ENCODE assay signal across 7 mouse cellular contexts in the genomic region with DNA sequence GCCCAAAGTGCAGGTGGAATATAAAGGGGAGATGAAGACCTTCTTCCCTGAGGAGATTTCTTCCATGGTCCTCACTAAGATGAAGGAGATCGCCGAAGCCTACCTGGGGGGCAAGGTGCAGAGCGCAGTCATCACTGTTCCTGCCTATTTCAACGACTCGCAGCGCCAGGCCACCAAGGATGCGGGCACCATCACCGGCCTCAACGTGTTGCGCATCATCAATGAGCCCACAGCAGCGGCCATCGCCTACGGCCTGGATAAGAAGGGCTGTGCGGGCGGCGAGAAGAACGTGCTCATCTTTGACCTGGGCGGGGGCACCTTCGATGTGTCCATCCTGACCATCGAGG. TPM values are rescaled to one million over a fixed set of nuclear protein-coding genes. Genes with fewer than 3 reads are reported as not detected.
DNase-seq lines count a peak whose midpoint lies in the region; ATAC-seq and TF ChIP-seq lines count a peak whose summit lies in the region.

No protein-coding gene starts in this region.

- H3K27me3 ChIP-seq in kidney, postnatal 0 days (ENCODE audit: insufficient read depth, low read length) = 0 out of 2 replicates have a peak, but pooled peaks cover 5% of the 10 kb centered on the region
- H3K27me3 ChIP-seq in embryonic facial prominence, embryonic 13.5 days = peaks cover 53% of the 10 kb centered on the region
- peaks cover 15% of the 10 kb centered on the region for H3K27me3 ChIP-seq in intestine, embryonic 15.5 days (replicated peaks)
- peaks cover 47% of the 10 kb centered on the region for H3K27me3 ChIP-seq in midbrain, embryonic 14.5 days (ENCODE audit: control insufficient read depth, insufficient read depth, low read length)

- H3K4me3 ChIP-seq in kidney, postnatal 0 days (replicated peaks; ENCODE audit: low read depth, low read length) = peak overlapping the region; percentile 78
- H3K4me3 ChIP-seq in embryonic facial prominence, embryonic 13.5 days = peak overlapping the region; percentile 64
- peak overlapping the region; percentile 68 for H3K4me3 ChIP-seq in intestine, embryonic 15.5 days (replicated peaks)
- peak overlapping the region; percentile 54 for H3K4me3 ChIP-seq in midbrain, embryonic 14.5 days (replicated peaks; ENCODE audit: low read depth, low read length)

- H3K9ac ChIP-seq in kidney, postnatal 0 days (ENCODE audit: low read depth, low read length) = no peak overlapping the region
- H3K9ac ChIP-seq in embryonic facial prominence, embryonic 13.5 days = peak overlapping the region; percentile 51; the same call in 1 of the 2 replicates
- H3K9ac ChIP-seq in intestine, embryonic 15.5 days = no peak overlapping the region; the same call in 1 of the 2 replicates
- H3K9ac ChIP-seq in midbrain, embryonic 14.5 days (replicated peaks; ENCODE audit: low read length) = no peak overlapping the region

- no peak for ATAC-seq in kidney, postnatal 0 days (replicated peaks; ENCODE audit: low FRiP score, low read depth)
- no peak for ATAC-seq in embryonic facial prominence, embryonic 13.5 days (ENCODE audit: insufficient number of reproducible peaks, insufficient read depth, low FRiP score, low TSS enrichment, low read depth)
- ATAC-seq in intestine, embryonic 15.5 days = no peak
- no peak for ATAC-seq in midbrain, embryonic 14.5 days (ENCODE audit: low FRiP score, low TSS enrichment)

- TF ChIP-seq CTCF in kidney, postnatal 0 days (IDR thresholded peaks at IDR 0.05; ENCODE audit: low read depth) = no peak

- H3K27ac ChIP-seq in kidney, postnatal 0 days = no peak overlapping the region
- no peak overlapping the region for H3K27ac ChIP-seq in embryonic facial prominence, embryonic 13.5 days
- no peak overlapping the region for H3K27ac ChIP-seq in intestine, embryonic 15.5 days
- H3K27ac ChIP-seq in midbrain, embryonic 14.5 days (replicated peaks; ENCODE audit: low read depth, low read length) = no peak overlapping the region

- no peaks in the 10 kb centered on the region for H3K36me3 ChIP-seq in kidney, postnatal 0 days (ENCODE audit: insufficient read depth, low read length)
- no peaks in the 10 kb centered on the region for H3K36me3 ChIP-seq in embryonic facial prominence, embryonic 13.5 days
- H3K36me3 ChIP-seq in intestine, embryonic 15.5 days = no peaks in the 10 kb centered on the region
- H3K36me3 ChIP-seq in midbrain, embryonic 14.5 days (ENCODE audit: control insufficient read depth, insufficient read depth, low read length) = no peaks in the 10 kb centered on the region

- H3K4me2 ChIP-seq in kidney, postnatal 0 days (ENCODE audit: low read length) = peak overlapping the region; percentile 90
- H3K4me2 ChIP-seq in embryonic facial prominence, embryonic 13.5 days = peak overlapping the region; percentile 81
- H3K4me2 ChIP-seq in intestine, embryonic 15.5 days (replicated peaks) = peak overlapping the region; percentile 91
- H3K4me2 ChIP-seq in midbrain, embryonic 14.5 days (ENCODE audit: low read length) = peak overlapping the region; percentile 58

- no peak for DNase-seq in kidney, postnatal 0 days (ENCODE audit: low spot score)
- DNase-seq in kidney, postnatal 10 days = no peak
- DNase-seq in ZHBTc4 (ENCODE audit: low read depth, low spot score) = peak; percentile 43
- no peak for DNase-seq in midbrain, embryonic 14.5 days
- no peak for DNase-seq in cerebellum, postnatal 36 days

- H3K9me3 ChIP-seq in kidney, postnatal 0 days (replicated peaks; ENCODE audit: low read length) = no peaks in the 10 kb centered on the region
- H3K9me3 ChIP-seq in embryonic facial prominence, embryonic 13.5 days = no peaks in the 10 kb centered on the region
- H3K9me3 ChIP-seq in intestine, embryonic 15.5 days = no peaks in the 10 kb centered on the region
- no peaks in the 10 kb centered on the region for H3K9me3 ChIP-seq in midbrain, embryonic 14.5 days (ENCODE audit: control insufficient read depth, low read length)

- peaks cover 14% of the 10 kb centered on the region for H3K4me1 ChIP-seq in kidney, postnatal 0 days (replicated peaks; ENCODE audit: insufficient read depth, low read length)
- peaks cover 27% of the 10 kb centered on the region for H3K4me1 ChIP-seq in embryonic facial prominence, embryonic 13.5 days
- peaks cover 20% of the 10 kb centered on the region for H3K4me1 ChIP-seq in intestine, embryonic 15.5 days (replicated peaks)
- H3K4me1 ChIP-seq in midbrain, embryonic 14.5 days (ENCODE audit: control insufficient read depth, insufficient read depth, low read length) = peaks cover 20% of the 10 kb centered on the region; the same call in 1 of the 2 replicates

- WGBS in kidney, postnatal 0 days = 7% methylated on average over 20 of the region's 20 CpGs
- 9% methylated on average over 20 of the region's 20 CpGs for WGBS in embryonic facial prominence, embryonic 13.5 days
- 8% methylated on average over 20 of the region's 20 CpGs for WGBS in intestine, embryonic 15.5 days
- 9% methylated on average over 20 of the region's 20 CpGs for WGBS in midbrain, embryonic 14.5 days

RNA-seq across cellular contexts. Expression of a gene that starts 0.8 kb away (rescaled TPM):
- 12.4 and 14.6 TPM in 2 replicates for polyA plus RNA-seq in kidney, postnatal 0 days (2015; fragmentation: Nextera tagmentation; extraction: Ambion mirVana)
- polyA plus RNA-seq in embryonic facial prominence, embryonic 13.5 days (2015; fragmentation: Nextera tagmentation; extraction: Ambion mirVana) = 5.8 and 8.9 TPM in 2 replicates
- 10.1 and 11.9 TPM in 2 replicates for polyA plus RNA-seq in intestine, embryonic 15.5 days (2015; fragmentation: Nextera tagmentation; extraction: Ambion mirVana)
- 5.1 and 5.3 TPM in 2 replicates for polyA plus RNA-seq in midbrain, embryonic 14.5 days (2014; fragmentation: Nextera tagmentation; extraction: Ambion mirVana)

RNA-seq across cellular contexts. Expression of a gene that starts 12.5 kb away (rescaled TPM):
- polyA plus RNA-seq in kidney, postnatal 0 days (2015; fragmentation: Nextera tagmentation; extraction: Ambion mirVana) = 7.2 and 7.5 TPM in 2 replicates
- polyA plus RNA-seq in embryonic facial prominence, embryonic 13.5 days (2015; fragmentation: Nextera tagmentation; extraction: Ambion mirVana) = 3.9 and 4.8 TPM in 2 replicates
- 1.1 and 1.5 TPM in 2 replicates for polyA plus RNA-seq in intestine, embryonic 15.5 days (2015; fragmentation: Nextera tagmentation; extraction: Ambion mirVana)
- 0.34 and 0.50 TPM in 2 replicates for polyA plus RNA-seq in midbrain, embryonic 14.5 days (2014; fragmentation: Nextera tagmentation; extraction: Ambion mirVana)

RNA-seq across cellular contexts. Expression of a gene that starts 34.7 kb away (rescaled TPM):
- polyA plus RNA-seq in kidney, postnatal 0 days (2015; fragmentation: Nextera tagmentation; extraction: Ambion mirVana) = 8.2 and 9.0 TPM in 2 replicates
- polyA plus RNA-seq in embryonic facial prominence, embryonic 13.5 days (2015; fragmentation: Nextera tagmentation; extraction: Ambion mirVana) = 11.3 and 11.6 TPM in 2 replicates
- 6.7 and 7.6 TPM in 2 replicates for polyA plus RNA-seq in intestine, embryonic 15.5 days (2015; fragmentation: Nextera tagmentation; extraction: Ambion mirVana)
- polyA plus RNA-seq in midbrain, embryonic 14.5 days (2014; fragmentation: Nextera tagmentation; extraction: Ambion mirVana) = 3.2 and 4.2 TPM in 2 replicates

RNA-seq across cellular contexts. Expression of a gene that starts 35.4 kb away (rescaled TPM):
- polyA plus RNA-seq in kidney, postnatal 0 days (2015; fragmentation: Nextera tagmentation; extraction: Ambion mirVana) = 13.0 and 13.2 TPM in 2 replicates
- polyA plus RNA-seq in embryonic facial prominence, embryonic 13.5 days (2015; fragmentation: Nextera tagmentation; extraction: Ambion mirVana) = 20.1 and 22.3 TPM in 2 replicates
- polyA plus RNA-seq in intestine, embryonic 15.5 days (2015; fragmentation: Nextera tagmentation; extraction: Ambion mirVana) = 11.7 and 12.4 TPM in 2 replicates
- polyA plus RNA-seq in midbrain, embryonic 14.5 days (2014; fragmentation: Nextera tagmentation; extraction: Ambion mirVana) = 17.0 and 18.2 TPM in 2 replicates
